Mouse (Mus musculus): ENCODE data around the gene Il11ra1. TPM values are rescaled to one million over a fixed set of nuclear protein-coding genes. Genes with fewer than 3 reads are reported as not detected.
A peak's percentile ranks its signal among the peaks of the same experiment; 100 is the strongest.

The Il11ra1 gene
- polyA plus RNA-seq, 1 experiment from 2014 or later = 91.4 TPM

DNA sequence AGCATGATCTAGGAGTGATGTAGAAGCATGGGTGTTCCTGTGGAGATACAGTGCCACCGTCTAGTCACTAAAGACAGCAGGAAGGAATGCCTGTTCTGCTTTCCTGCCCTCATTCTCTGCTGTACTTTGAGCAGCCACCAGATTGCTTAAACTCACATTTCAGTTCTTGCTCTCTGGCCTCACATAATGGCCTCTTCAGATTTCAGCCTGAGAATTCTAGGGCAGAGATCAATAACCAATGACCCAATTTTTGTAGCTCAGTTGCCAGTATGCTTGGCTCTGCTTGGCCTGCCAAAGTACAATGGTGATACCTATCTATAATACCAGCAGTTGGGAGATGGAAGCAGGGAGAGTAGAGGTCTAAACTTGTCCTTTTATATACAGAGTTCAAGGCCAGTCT, 45.2 kb downstream of the Il11ra1 start:
- Histone ChIP-seq H3K27ac (no peak overlapping the region), H3K9me3 (peaks cover 21% of the 10 kb centered on the region), H3K4me3 (no peak overlapping the region), H3K4me1 (replicated peaks) (peaks cover 15% of the 10 kb centered on the region), H3K27me3 (ENCODE audit: insufficient read depth, poor library complexity, severe bottlenecking) (no peaks in the 10 kb centered on the region; the same call in 1 of the 2 replicates), H3K36me3 (no peaks in the 10 kb centered on the region)
- no peak for DNase-seq (ENCODE audit: low spot score)
- 79% methylated on average over 1 of the region's 1 CpGs for WGBS

- H3K4me1 ChIP-seq (replicated peaks) = peaks cover 31% of the 10 kb centered on the region
- H3K36me3 ChIP-seq = peaks cover 6% of the 10 kb centered on the region; the same call in 1 of the 2 replicates
- DNase-seq (ENCODE audit: low spot score) = no peak
- no peaks in the 10 kb centered on the region for H3K9me3 ChIP-seq
- H3K4me3 ChIP-seq = peak within 1 kb of the TSS; percentile 79
- WGBS = 13% methylated on average over 14 of the region's 14 CpGs
- H3K27ac ChIP-seq = peak within 1 kb of the TSS; percentile 87
- H3K27me3 ChIP-seq (ENCODE audit: insufficient read depth, poor library complexity, severe bottlenecking) = 0 out of 2 replicates have a peak, but pooled peaks cover 8% of the 10 kb centered on the region
Observed at GRCm38 (mm10) chr4:41754797-41755337, 55.1 kb downstream of the Il11ra1 start, which contains the start of gene Galt. Gene Galt (plus strand): TSS chr4:41755228.

DNA sequence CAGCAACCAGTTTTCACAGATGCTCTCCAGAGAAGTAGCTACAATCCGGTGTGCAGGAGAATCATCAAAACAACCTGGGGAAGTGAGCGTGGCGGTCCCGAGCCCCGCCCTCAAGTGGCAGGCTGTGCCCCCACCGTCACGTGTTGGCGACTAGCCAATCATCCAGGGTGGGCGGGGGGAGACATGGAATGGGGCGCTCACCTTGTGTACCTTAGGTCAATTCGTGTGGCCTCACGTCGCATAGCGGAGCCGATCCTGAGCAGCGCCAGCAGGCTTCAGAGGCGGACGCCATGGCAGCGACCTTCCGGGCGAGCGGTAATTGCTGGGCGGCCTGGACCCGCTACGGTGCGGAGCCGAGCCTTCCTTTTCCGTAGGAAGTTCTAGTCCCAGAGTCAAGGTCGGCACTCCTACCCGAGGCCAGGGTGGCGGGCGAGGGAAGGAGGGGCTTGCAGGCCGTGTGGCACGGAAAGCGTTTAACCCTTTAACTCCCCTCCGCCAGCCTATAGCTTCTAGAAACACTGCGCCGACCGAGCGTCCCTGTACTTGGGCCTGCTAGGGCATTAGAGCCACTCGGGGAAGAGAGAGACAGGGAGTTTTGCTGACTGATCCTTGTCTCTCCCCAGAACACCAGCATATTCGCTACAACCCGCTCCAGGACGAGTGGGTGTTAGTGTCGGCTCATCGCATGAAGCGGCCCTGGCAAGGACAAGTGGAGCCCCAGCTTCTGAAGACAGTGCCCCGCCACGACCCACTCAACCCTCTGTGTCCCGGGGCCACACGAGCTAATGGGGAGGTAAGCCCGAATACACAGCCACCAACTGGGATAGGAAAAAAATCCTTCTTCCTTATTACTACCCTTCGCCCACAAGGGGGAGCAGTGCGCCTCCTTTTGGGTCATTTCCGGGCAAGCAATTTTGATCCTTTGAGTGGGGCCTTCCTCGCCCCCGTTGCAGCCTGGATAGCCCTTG, 55.8 kb downstream of the Il11ra1 start, which contains the start of gene Sigmar1:
Gene Sigmar1, minus strand, starts transcription at position 820 of the 968 bp plus-strand sequence.
- Histone ChIP-seq H3K36me3 (peaks cover 6% of the 10 kb centered on the region; the same call in 1 of the 2 replicates), H3K4me3 (peak within 1 kb of the TSS; percentile 79), H3K9me3 (no peaks in the 10 kb centered on the region), H3K27ac (peak within 1 kb of the TSS; percentile 87), H3K4me1 (replicated peaks) (peaks cover 38% of the 10 kb centered on the region), H3K27me3 (ENCODE audit: insufficient read depth, poor library complexity, severe bottlenecking) (0 out of 2 replicates have a peak, but pooled peaks cover 8% of the 10 kb centered on the region)
- under 1% methylated on average over 57 of the region's 57 CpGs for whole genome bisulfite sequencing
- DNase-seq (ENCODE audit: low spot score) = peak; percentile 86

- Histone ChIP-seq H3K27ac (peak overlapping the region; percentile 87), H3K9me3 (no peaks in the 10 kb centered on the region), H3K36me3 (peaks cover 6% of the 10 kb centered on the region; the same call in 1 of the 2 replicates), H3K27me3 (ENCODE audit: insufficient read depth, poor library complexity, severe bottlenecking) (0 out of 2 replicates have a peak, but pooled peaks cover 8% of the 10 kb centered on the region), H3K4me3 (peak overlapping the region; percentile 79), H3K4me1 (replicated peaks) (peaks cover 46% of the 10 kb centered on the region)
- DNase-seq (ENCODE audit: low spot score) = no peak
- WGBS = 81% methylated on average over 8 of the region's 8 CpGs
Observed at GRCm38 (mm10) chr4:41756440-41756839, 56.7 kb downstream of the Il11ra1 start.

GRCm38 (mm10) chr4:41757321-41757720, 57.5 kb downstream of the Il11ra1 start:
- Histone ChIP-seq H3K27ac (no peak overlapping the region), H3K36me3 (peaks cover 6% of the 10 kb centered on the region; the same call in 1 of the 2 replicates), H3K9me3 (no peaks in the 10 kb centered on the region), H3K4me1 (replicated peaks) (peaks cover 55% of the 10 kb centered on the region), H3K4me3 (no peak overlapping the region), H3K27me3 (ENCODE audit: insufficient read depth, poor library complexity, severe bottlenecking) (0 out of 2 replicates have a peak, but pooled peaks cover 4% of the 10 kb centered on the region)
- no peak for DNase-seq (ENCODE audit: low spot score)
- WGBS = 92% methylated on average over 13 of the region's 13 CpGs

- Histone ChIP-seq H3K9me3 (no peaks in the 10 kb centered on the region), H3K4me1 (replicated peaks) (peaks cover 61% of the 10 kb centered on the region), H3K27ac (no peak overlapping the region), H3K36me3 (peaks cover 6% of the 10 kb centered on the region; the same call in 1 of the 2 replicates), H3K4me3 (no peak overlapping the region), H3K27me3 (ENCODE audit: insufficient read depth, poor library complexity, severe bottlenecking) (0 out of 2 replicates have a peak, but pooled peaks cover under 1% of the 10 kb centered on the region)
- 83% methylated on average over 11 of the region's 11 CpGs for WGBS
- no peak for DNase-seq (ENCODE audit: low spot score)
Observed at GRCm38 (mm10) chr4:41758021-41758420, 58.2 kb downstream of the Il11ra1 start.

DNA sequence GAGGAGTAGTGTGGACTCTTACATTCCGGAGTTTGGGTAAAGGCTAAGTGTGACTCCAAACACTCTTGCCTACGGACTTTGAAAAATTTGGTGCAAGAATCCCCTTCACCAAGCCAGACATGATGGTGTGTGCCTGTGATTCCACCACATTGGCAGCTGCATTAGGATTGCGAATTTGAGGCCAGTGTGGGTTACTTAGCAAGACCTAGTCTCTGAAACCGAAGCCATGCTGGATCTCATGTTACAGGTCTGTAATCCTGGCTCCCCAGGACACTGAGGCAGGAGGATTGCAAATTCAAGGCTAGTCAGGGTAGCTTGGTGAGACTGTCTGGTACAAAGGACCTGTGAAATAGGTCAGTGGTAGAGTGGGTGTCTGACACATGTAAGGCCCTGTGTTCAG, 58.9 kb downstream of the Il11ra1 start:
- Histone ChIP-seq H3K9me3 (no peaks in the 10 kb centered on the region), H3K27me3 (ENCODE audit: insufficient read depth, poor library complexity, severe bottlenecking) (no peaks in the 10 kb centered on the region), H3K27ac (no peak overlapping the region), H3K36me3 (peaks cover 6% of the 10 kb centered on the region; the same call in 1 of the 2 replicates), H3K4me3 (no peak overlapping the region), H3K4me1 (replicated peaks) (peaks cover 61% of the 10 kb centered on the region)
- DNase-seq (ENCODE audit: low spot score) = no peak
- WGBS = 90% methylated on average over 4 of the region's 4 CpGs

- Histone ChIP-seq H3K27me3 (ENCODE audit: insufficient read depth, poor library complexity, severe bottlenecking) (no peaks in the 10 kb centered on the region), H3K4me1 (replicated peaks) (peaks cover 61% of the 10 kb centered on the region), H3K36me3 (peaks cover 6% of the 10 kb centered on the region; the same call in 1 of the 2 replicates), H3K4me3 (no peak overlapping the region), H3K27ac (peak overlapping the region; percentile 6), H3K9me3 (no peaks in the 10 kb centered on the region)
- no peak for DNase-seq (ENCODE audit: low spot score)
- 90% methylated on average over 9 of the region's 9 CpGs for WGBS
Observed at GRCm38 (mm10) chr4:41759206-41759605, 59.4 kb downstream of the Il11ra1 start.

GRCm38 (mm10) chr4:41759656-41760287, 60.0 kb downstream of the Il11ra1 start:
- H3K27ac ChIP-seq = peak overlapping the region; percentile 89
- H3K4me1 ChIP-seq (replicated peaks) = peaks cover 60% of the 10 kb centered on the region
- WGBS = 40% methylated on average over 6 of the region's 6 CpGs

DNA sequence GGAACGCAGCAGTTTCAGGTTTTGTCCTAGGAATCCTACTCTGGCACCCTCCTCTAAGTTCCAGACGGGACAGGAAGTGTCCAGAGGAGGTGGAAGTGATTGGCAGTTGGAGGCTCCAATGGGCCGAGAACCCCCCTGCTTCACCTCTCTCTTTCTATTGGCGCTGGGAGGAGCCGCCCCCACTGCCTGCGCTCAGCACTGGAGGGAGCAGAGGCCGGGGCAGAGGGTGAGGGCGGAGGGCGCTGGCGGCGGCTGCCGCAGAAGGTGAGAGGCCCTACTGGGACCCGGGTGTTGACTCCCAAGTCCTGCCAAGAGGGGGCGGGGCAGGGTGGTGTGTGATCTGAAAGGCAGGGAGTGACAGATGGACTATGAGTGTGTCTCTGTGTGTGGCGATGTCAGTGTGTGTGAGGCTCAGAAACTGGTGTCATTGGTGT, 60.5 kb downstream of the Il11ra1 start:
- peaks cover 54% of the 10 kb centered on the region for H3K4me1 ChIP-seq (replicated peaks)
- under 1% methylated on average over 15 of the region's 15 CpGs for WGBS

More at GRCm38 (mm10) chr4:41759656-41760287, 60.0 kb downstream of the Il11ra1 start:
- Histone ChIP-seq H3K27me3 (ENCODE audit: insufficient read depth, poor library complexity, severe bottlenecking) (no peaks in the 10 kb centered on the region), H3K36me3 (peaks cover 6% of the 10 kb centered on the region; the same call in 1 of the 2 replicates), H3K4me3 (peak overlapping the region; percentile 54), H3K9me3 (no peaks in the 10 kb centered on the region)
- DNase-seq (ENCODE audit: low spot score) = no peak

GRCm38 (mm10) chr4:41760911-41761310, 61.1 kb downstream of the Il11ra1 start:
- peaks cover 6% of the 10 kb centered on the region; the same call in 1 of the 2 replicates for H3K36me3 ChIP-seq
- peaks cover 48% of the 10 kb centered on the region for H3K4me1 ChIP-seq (replicated peaks)
- H3K27ac ChIP-seq = peak overlapping the region; percentile 89
- 74% methylated on average over 4 of the region's 4 CpGs for WGBS
- peak overlapping the region; percentile 54 for H3K4me3 ChIP-seq
- no peaks in the 10 kb centered on the region for H3K27me3 ChIP-seq (ENCODE audit: insufficient read depth, poor library complexity, severe bottlenecking)
- no peaks in the 10 kb centered on the region for H3K9me3 ChIP-seq
- DNase-seq (ENCODE audit: low spot score) = no peak

More for the DNA sequence above, 60.5 kb downstream of the Il11ra1 start:
- no peaks in the 10 kb centered on the region for H3K9me3 ChIP-seq
- DNase-seq (ENCODE audit: low spot score) = peak; percentile 89
- peaks cover 6% of the 10 kb centered on the region; the same call in 1 of the 2 replicates for H3K36me3 ChIP-seq
- H3K27ac ChIP-seq = peak overlapping the region; percentile 89
- H3K27me3 ChIP-seq (ENCODE audit: insufficient read depth, poor library complexity, severe bottlenecking) = no peaks in the 10 kb centered on the region
- H3K4me3 ChIP-seq = peak overlapping the region; percentile 54

GRCm38 (mm10) chr4:41761680-41762079, 61.9 kb downstream of the Il11ra1 start:
- H3K4me3 ChIP-seq = peak overlapping the region; percentile 54
- H3K27ac ChIP-seq = peak overlapping the region; percentile 89
- H3K9me3 ChIP-seq = no peaks in the 10 kb centered on the region
- H3K4me1 ChIP-seq (replicated peaks) = peaks cover 40% of the 10 kb centered on the region
- peaks cover 6% of the 10 kb centered on the region; the same call in 1 of the 2 replicates for H3K36me3 ChIP-seq
- DNase-seq (ENCODE audit: low spot score) = no peak
- H3K27me3 ChIP-seq (ENCODE audit: insufficient read depth, poor library complexity, severe bottlenecking) = no peaks in the 10 kb centered on the region

All from hindbrain, embryonic 10.5 days (tissue).